Mouse (Mus musculus): ENCODE measurements around the gene Rnd2.
"Not testable (repeated sequence)": the region's sequence is repeated elsewhere in the genome, so short reads cannot be mapped to it uniquely, and the experiment has no call there.

Rnd2 gene

GRCm38 (mm10) chr11:101470206-101470605, 5.4 kb downstream of the Rnd2 start:
- no peak for DNase-seq

- no peak for DNase-seq
Observed at GRCm38 (mm10) chr11:101471926-101472325, 7.1 kb downstream of the Rnd2 start.

GRCm38 (mm10) chr11:101472336-101472735, 7.5 kb downstream of the Rnd2 start:
- DNase-seq, result no peak

GRCm38 (mm10) chr11:101473686-101474085, 8.9 kb downstream of the Rnd2 start:
- not testable (repeated sequence) for DNase-seq

- no peak for DNase-seq
Observed at GRCm38 (mm10) chr11:101474298-101474697, 9.5 kb downstream of the Rnd2 start.

DNA sequence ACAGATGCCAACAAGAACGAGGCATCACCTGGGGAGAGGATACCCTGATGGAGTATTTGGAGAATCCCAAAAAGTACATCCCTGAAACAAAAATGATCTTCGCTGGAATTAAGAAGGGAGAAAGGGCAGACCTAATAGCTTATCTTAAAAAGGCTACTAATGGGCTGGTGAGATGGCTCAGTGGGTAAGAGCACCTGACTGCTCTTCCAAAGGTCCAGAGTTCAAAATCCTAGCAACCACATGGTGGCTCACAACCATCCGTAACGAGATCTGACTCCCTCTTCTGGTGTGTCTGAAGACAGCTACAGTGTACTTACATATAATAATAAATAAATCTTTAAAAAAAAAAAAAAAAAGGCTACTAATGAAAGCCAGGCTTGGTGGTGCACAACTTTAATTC, 11.6 kb downstream of the Rnd2 start:
- DNase-seq, result not testable (repeated sequence)

DNA sequence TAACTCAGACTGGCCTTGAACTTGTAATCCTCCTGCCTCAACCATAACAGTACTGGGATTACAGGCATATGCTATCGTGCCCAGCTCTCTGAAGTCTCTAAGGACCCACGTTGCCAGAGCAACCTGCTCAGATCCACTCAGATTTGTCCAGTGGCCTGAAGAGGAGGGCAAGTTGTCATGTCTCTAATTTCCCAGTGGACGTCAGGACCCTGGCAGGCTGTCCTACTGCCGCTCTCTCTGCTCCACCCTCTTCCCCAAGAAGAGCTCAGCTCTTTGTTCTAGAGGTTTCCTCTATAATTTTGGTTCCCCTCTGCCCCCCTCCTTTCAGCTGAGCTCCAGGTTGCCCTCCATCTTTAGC, 12.4 kb downstream of the Rnd2 start:
- no peak for DNase-seq

- no peak for DNase-seq
Observed at GRCm38 (mm10) chr11:101477552-101478211, 12.9 kb downstream of the Rnd2 start.

- DNase-seq, result peak; percentile 19 to 25
Observed at GRCm38 (mm10) chr11:101479171-101479635, 14.4 kb downstream of the Rnd2 start.

- no peak for DNase-seq
Observed at GRCm38 (mm10) chr11:101480912-101481311, 16.1 kb downstream of the Rnd2 start.

- DNase-seq, result no peak
Observed at GRCm38 (mm10) chr11:101483804-101484203, 19.0 kb downstream of the Rnd2 start.

- no peak for DNase-seq
Observed at GRCm38 (mm10) chr11:101484245-101484644, 19.4 kb downstream of the Rnd2 start.

DNA sequence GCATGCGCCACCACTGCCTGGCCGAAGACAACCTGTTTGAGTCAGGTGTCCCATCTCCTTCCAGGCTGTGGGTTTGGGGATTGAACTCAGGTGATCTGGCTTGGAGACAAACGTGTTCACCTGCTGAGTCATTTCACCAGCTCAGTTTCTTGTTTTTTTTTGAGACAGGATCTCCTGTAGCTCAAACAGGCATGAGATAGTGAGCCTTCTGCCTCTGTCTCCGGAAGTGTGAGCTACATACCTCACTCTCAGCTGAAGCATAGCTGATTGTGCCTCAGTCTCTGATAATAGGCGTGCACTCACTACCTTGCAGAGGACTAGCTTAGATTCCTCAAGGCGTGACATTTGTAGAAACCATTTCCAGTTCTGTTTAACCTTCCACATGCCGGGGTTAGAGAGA, 20.0 kb downstream of the Rnd2 start:
- no peak for DNase-seq

DNA sequence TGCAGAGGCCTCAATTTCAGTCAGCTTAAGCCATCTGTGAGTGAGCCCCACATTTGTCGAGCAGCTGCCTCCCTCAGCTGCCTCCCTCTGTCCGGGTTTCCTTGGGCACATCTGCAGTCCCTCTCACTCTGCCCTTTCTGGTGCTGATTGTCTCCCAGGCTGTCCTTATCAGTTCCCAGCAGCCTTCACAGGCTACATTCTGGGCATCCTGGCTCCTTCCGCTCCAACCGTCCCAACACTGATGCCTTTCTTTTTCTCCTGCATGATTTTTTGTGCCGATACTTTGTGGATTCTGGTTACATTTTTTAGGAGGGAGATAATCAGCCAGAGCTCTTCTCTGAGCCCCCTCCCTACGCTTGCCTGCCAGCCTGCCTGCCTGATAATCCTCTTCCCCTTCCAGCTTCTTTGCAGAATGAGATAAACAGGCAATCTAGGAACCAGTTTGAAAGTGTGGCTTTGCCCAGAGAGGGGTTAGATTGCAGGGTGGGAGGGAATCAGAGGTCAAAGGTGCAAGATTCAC, 20.8 kb downstream of the Rnd2 start:
- no peak for DNase-seq

DNA sequence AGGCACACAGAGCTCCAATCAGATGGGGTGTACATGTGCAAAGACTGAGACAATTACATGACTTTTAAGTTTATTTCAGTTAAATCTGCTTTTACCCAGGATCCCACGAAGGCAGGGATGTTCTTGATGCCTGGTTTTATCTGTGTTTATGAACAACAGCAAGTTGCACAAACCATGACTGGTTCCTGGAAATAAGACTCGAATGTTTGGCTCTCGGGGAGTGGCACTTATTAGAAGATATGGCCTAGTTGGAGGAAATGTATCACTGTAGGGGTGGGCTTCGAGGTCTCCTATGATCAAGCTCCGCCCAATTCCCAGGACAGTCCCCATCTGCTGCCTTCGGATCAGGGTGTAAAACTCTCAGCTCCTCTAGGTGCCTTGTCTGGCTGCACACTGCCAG, 21.3 kb downstream of the Rnd2 start:
- DNase-seq, result no peak

- no peak for DNase-seq
Observed at GRCm38 (mm10) chr11:101506269-101506780, 41.5 kb downstream of the Rnd2 start.

DNA sequence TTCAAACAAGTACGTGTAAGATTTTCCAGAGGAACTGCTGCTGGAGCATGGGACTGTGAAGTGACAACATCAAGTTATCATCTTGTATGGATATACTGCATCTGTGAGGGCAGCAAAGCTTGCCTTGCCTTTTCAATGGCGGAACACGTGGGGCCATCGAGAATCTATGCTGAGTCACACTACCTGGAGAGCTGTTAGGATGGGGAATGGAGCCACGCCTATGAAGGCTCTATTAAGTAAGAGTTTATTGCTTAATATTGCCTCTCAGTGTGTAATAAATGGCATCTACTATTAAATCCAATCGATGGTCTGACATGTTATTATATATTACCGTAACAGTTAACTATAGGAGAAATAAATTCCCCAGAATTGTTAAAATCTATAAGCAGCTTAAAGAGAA, 42.3 kb downstream of the Rnd2 start:
- DNase-seq, result no peak

DNA sequence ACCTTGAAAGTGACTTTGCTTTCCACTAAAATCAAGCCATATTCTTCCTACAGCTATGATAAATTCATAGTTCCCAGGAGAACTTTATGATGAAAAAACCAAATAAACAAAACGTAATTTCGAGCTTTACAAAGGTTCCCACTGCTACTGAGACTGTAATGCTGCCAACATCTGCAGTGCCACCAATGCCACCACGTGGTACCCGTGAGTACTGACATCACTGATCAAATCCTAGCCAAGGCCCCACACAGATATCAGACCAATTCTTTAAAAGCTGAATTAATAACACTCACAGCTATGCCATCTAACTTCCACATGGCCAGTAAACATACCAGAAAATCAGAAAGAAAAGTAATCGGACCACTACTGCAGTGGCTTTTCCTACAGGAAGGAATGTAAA, 54.1 kb downstream of the Rnd2 start:
- no peak for DNase-seq

- DNase-seq, result no peak
Observed at GRCm38 (mm10) chr11:101519364-101519763, 54.6 kb downstream of the Rnd2 start.

Measured in lung, postnatal 4 days (tissue).